Mouse (Mus musculus) liver, postnatal 0 days (tissue): ENCODE measurements around the gene Zfp11. TPM values are rescaled to one million over a fixed set of nuclear protein-coding genes. Genes with fewer than 3 reads are reported as not detected.
"Not testable (repeated sequence)": the region's sequence is repeated elsewhere in the genome, so short reads cannot be mapped to it uniquely, and the experiment has no call there.

Source experiments
- ATAC-seq: fragments of 200-750 bp; cut with Nextera tagmentation; 2 replicates; pipeline ENCODE4 v1.8.0; 2017; ENCODE audit warnings: mild to moderate bottlenecking, moderate library complexity
- DNase-seq: peaks from one replicate; pipeline ENCODE4 v3.0.0-alpha.2; 2016
- H3K27ac ChIP-seq: fragments of 300-500 bp; sonication (generic); 2 replicates; pipeline ENCODE4 v1.5.1; 2014; ENCODE audit warnings: antibody characterized with exemption, moderate library complexity, mild to moderate bottlenecking, low read depth
- H3K27me3 ChIP-seq: fragments of 300-500 bp; sonication (generic); 2 replicates; pipeline ENCODE4 v1.6.1; 2014; ENCODE audit warnings: low read length, control low read depth, mixed read lengths; ENCODE audit not compliant: insufficient read depth
- H3K36me3 ChIP-seq: fragments of 300-500 bp; sonication (generic); replicated peaks from 2 replicates; pipeline ENCODE4 v1.6.1; 2014; ENCODE audit warnings: mild to moderate bottlenecking, control low read depth, low read length, moderate library complexity, mixed read lengths; ENCODE audit not compliant: insufficient read depth
- H3K4me1 ChIP-seq: fragments of 300-500 bp; sonication (generic); 2 replicates; pipeline ENCODE4 v1.6.1; 2014; ENCODE audit warnings: antibody characterized with exemption, mild to moderate bottlenecking, control low read depth; ENCODE audit not compliant: insufficient read depth
- H3K4me2 ChIP-seq: fragments of 300-500 bp; sonication (generic); 2 replicates; pipeline ENCODE4 v1.6.1; 2014; ENCODE audit warnings: low read depth, mild to moderate bottlenecking, low read length, moderate library complexity, mixed read lengths
- H3K4me3 ChIP-seq: fragments of 300-500 bp; sonication (generic); 2 replicates; pipeline ENCODE4 v1.5.1; 2014; ENCODE audit warnings: low read depth, low read length
- H3K9ac ChIP-seq: fragments of 300-500 bp; sonication (generic); replicated peaks from 2 replicates; pipeline ENCODE4 v1.6.1; 2014; ENCODE audit warnings: mild to moderate bottlenecking, moderate library complexity
- H3K9me3 ChIP-seq: fragments of 300-500 bp; sonication (generic); 2 replicates; pipeline ENCODE4 v1.6.1; 2016; ENCODE audit warnings: mild to moderate bottlenecking, control low read depth, low read length, mixed read lengths
- CTCF ChIP-seq: sonication (generic); IDR thresholded peaks from 2 replicates; pipeline ENCODE4 v1.5.1; 2016; ENCODE audit warnings: antibody characterized with exemption, low read depth
- EP300 ChIP-seq: IDR thresholded peaks from 2 replicates; pipeline ENCODE4 v1.6.1; 2016; ENCODE audit warnings: antibody characterized with exemption, low read depth, mild to moderate bottlenecking
- WGBS: fragments of 180-500 bp; shearing (Covaris S2); extraction: QIAGEN DNeasy Blood & Tissue Kit; methylation state at CpG from one replicate; pipeline ENCODE4 v1.1.7; 2014; ENCODE audit not compliant: insufficient replicate concordance; 5-methylcytosine and 5-hydroxymethylcytosine counted together
- polyA plus RNA-seq: library from polyadenylated mRNA; unstranded; fragments of >200 nt; fragmentation: Nextera tagmentation; extraction: Ambion mirVana; gene quantifications from 2 replicates; pipeline ENCODE4 v1.2.1, GENCODE M21; 2015

The Zfp11 gene
- polyA plus RNA-seq, 1 experiment from 2014 or later, result 0.54 TPM

- Histone ChIP-seq H3K4me1 (peaks cover 6% of the 10 kb centered on the region), H3K9me3 (no peaks in the 10 kb centered on the region), H3K4me3 (no peak overlapping the region), H3K27ac (no peak overlapping the region), H3K9ac (no peak overlapping the region), H3K27me3 (0 out of 2 replicates have a peak, but pooled peaks cover 2% of the 10 kb centered on the region), H3K4me2 (no peak overlapping the region), H3K36me3 (no peaks in the 10 kb centered on the region)
- ATAC-seq (no peak), DNase-seq (no peak)
- WGBS, result 29% methylated on average over 2 of the region's 2 CpGs
- no peak for TF ChIP-seq EP300
- TF ChIP-seq CTCF, result no peak
Observed at GRCm38 (mm10) chr5:129700506-129700905, 30.6 kb upstream of the Zfp11 start.

GRCm38 (mm10) chr5:129690528-129690927 lies 20.6 kb upstream of the Zfp11 start:
- Histone ChIP-seq H3K36me3 (no peaks in the 10 kb centered on the region), H3K4me2 (no peak overlapping the region), H3K9ac (no peak overlapping the region), H3K4me3 (no peak overlapping the region), H3K9me3 (no peaks in the 10 kb centered on the region), H3K27me3 (no peaks in the 10 kb centered on the region), H3K27ac (no peak overlapping the region; the same call in 1 of the 2 replicates), H3K4me1 (no peaks in the 10 kb centered on the region; the same call in 1 of the 2 replicates)
- ATAC-seq (peak; percentile 38; the same call in 1 of the 2 replicates), DNase-seq (no peak)
- TF ChIP-seq CTCF, result no peak
- no peak for TF ChIP-seq EP300
- 57% methylated on average over 3 of the region's 3 CpGs for WGBS

GRCm38 (mm10) chr5:129687621-129688020 lies 17.7 kb upstream of the Zfp11 start:
- Histone ChIP-seq H3K4me1 (no peaks in the 10 kb centered on the region; the same call in 1 of the 2 replicates), H3K27me3 (no peaks in the 10 kb centered on the region), H3K4me3 (no peak overlapping the region), H3K36me3 (no peaks in the 10 kb centered on the region), H3K27ac (no peak overlapping the region), H3K9me3 (no peaks in the 10 kb centered on the region), H3K4me2 (no peak overlapping the region), H3K9ac (no peak overlapping the region)
- ATAC-seq (no peak), DNase-seq (no peak)
- TF ChIP-seq CTCF, result no peak
- TF ChIP-seq EP300, result no peak
- WGBS, result 65% methylated on average over 7 of the region's 7 CpGs

GRCm38 (mm10) chr5:129685141-129685540 lies 15.2 kb upstream of the Zfp11 start:
- not testable (repeated sequence) for H3K27me3 ChIP-seq, H3K4me2 ChIP-seq, H3K4me1 ChIP-seq, H3K9ac ChIP-seq, DNase-seq, H3K27ac ChIP-seq, H3K4me3 ChIP-seq, H3K9me3 ChIP-seq, ATAC-seq, H3K36me3 ChIP-seq
- 81% methylated on average over 5 of the region's 5 CpGs for WGBS

GRCm38 (mm10) chr5:129669453-129670035 lies 355 bp downstream of the Zfp11 start:
- Histone ChIP-seq H3K4me3 (peak overlapping the region; percentile 69), H3K27ac (peak overlapping the region; percentile 67), H3K4me1 (peaks cover 7% of the 10 kb centered on the region; the same call in 1 of the 2 replicates), H3K4me2 (peak overlapping the region; percentile 80), H3K36me3 (no peaks in the 10 kb centered on the region), H3K9me3 (no peaks in the 10 kb centered on the region; the same call in 1 of the 2 replicates), H3K9ac (peak overlapping the region; percentile 84), H3K27me3 (no peaks in the 10 kb centered on the region)
- under 1% methylated on average over 31 of the region's 31 CpGs for WGBS
- TF ChIP-seq CTCF, result no peak
- TF ChIP-seq EP300, result no peak
- ATAC-seq (peak; percentile 26), DNase-seq (no peak)

GRCm38 (mm10) chr5:129667851-129668250 lies 2.0 kb downstream of the Zfp11 start:
- Histone ChIP-seq H3K4me3 (no peak overlapping the region), H3K9ac (no peak overlapping the region), H3K27me3 (no peaks in the 10 kb centered on the region), H3K27ac (no peak overlapping the region), H3K9me3 (no peaks in the 10 kb centered on the region), H3K4me1 (peaks cover 7% of the 10 kb centered on the region; the same call in 1 of the 2 replicates), H3K36me3 (no peaks in the 10 kb centered on the region), H3K4me2 (no peak overlapping the region)
- DNase-seq (no peak), ATAC-seq (no peak)
- no peak for TF ChIP-seq EP300
- TF ChIP-seq CTCF, result no peak
- WGBS, result 74% methylated on average over 4 of the region's 4 CpGs
